Mouse (Mus musculus): Measurements from ENCODE around the gene Ndufa12. TPM values are rescaled to one million over a fixed set of nuclear protein-coding genes. Genes with fewer than 3 reads are reported as not detected.
A peak's percentile ranks its signal among the peaks of the same experiment; 100 is the strongest.

Gene Ndufa12
- polyA plus RNA-seq, 1 experiment from 2014 or later, result 253 TPM

DNA sequence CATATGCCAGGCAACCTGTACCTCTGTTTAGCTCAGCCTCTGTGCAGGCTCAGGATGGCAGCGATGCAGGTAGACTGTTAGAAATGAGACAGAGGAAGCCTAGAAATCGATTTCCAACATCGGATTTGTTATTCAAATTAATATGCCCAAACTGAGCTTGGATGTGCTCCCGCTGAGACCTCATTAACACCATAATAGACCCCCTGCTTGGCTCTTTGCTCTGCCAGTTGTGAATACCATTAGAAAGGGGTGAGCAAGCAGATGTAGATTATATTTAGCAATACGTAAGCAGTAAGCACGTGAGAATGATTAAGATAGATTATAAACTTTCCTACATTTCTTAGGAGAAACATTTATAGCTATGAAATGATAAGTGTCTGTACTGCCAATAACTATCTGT, 25.8 kb upstream of the Ndufa12 start:
- WGBS, result 76% methylated on average over 6 of the region's 6 CpGs
- H3K4me3 ChIP-seq (ENCODE audit: low read depth, low read length), result no peak overlapping the region
- H3K36me3 ChIP-seq (ENCODE audit: insufficient read depth, low read length), result peaks cover 26% of the 10 kb centered on the region; the same call in 1 of the 2 replicates
- no peak overlapping the region for H3K27ac ChIP-seq (ENCODE audit: low read length)
- H3K27me3 ChIP-seq (replicated peaks; ENCODE audit: insufficient read depth, low read length), result no peaks in the 10 kb centered on the region
- ATAC-seq, result no peak
- no peak for DNase-seq (ENCODE audit: low spot score)
- TF ChIP-seq EP300 (IDR thresholded peaks at IDR 0.05), result no peak
- no peak for TF ChIP-seq CTCF (IDR thresholded peaks at IDR 0.05)
- H3K9ac ChIP-seq (replicated peaks; ENCODE audit: low read depth), result no peak overlapping the region
- H3K9me3 ChIP-seq (ENCODE audit: low read length), result no peaks in the 10 kb centered on the region
- no peaks in the 10 kb centered on the region for H3K4me1 ChIP-seq (ENCODE audit: insufficient read depth, low read depth, low read length)
- no peak overlapping the region for H3K4me2 ChIP-seq (replicated peaks; ENCODE audit: low read depth, low read length)

DNA sequence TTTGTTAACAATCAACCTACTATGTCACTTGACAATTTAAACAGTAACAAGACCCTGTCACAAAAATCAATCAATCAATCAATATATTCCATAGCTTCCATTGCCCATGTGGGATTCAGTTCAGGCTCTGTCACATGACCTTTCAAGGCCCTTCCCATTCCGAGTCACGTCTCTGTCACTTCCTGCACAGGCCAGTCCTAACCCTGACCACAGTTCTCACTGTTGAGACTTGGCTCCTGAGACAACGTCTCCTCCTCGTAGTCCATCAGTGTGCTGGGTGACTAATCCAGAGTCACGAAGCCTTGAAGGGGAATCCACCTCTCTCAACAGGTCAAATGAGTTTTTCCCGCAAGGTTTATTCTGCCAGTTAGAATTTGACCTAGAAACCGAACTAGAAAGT, 23.9 kb upstream of the Ndufa12 start:
- no peak for ATAC-seq
- Histone ChIP-seq H3K27ac (ENCODE audit: low read length) (no peak overlapping the region), H3K36me3 (ENCODE audit: insufficient read depth, low read length) (peaks cover 21% of the 10 kb centered on the region; the same call in 1 of the 2 replicates), H3K4me1 (ENCODE audit: insufficient read depth, low read depth, low read length) (no peaks in the 10 kb centered on the region), H3K9ac (replicated peaks; ENCODE audit: low read depth) (no peak overlapping the region), H3K4me2 (replicated peaks; ENCODE audit: low read depth, low read length) (no peak overlapping the region), H3K4me3 (ENCODE audit: low read depth, low read length) (no peak overlapping the region), H3K27me3 (replicated peaks; ENCODE audit: insufficient read depth, low read length) (no peaks in the 10 kb centered on the region), H3K9me3 (ENCODE audit: low read length) (no peaks in the 10 kb centered on the region)
- 78% methylated on average over 7 of the region's 7 CpGs for WGBS
- TF ChIP-seq CTCF (IDR thresholded peaks at IDR 0.05) (no peak), EP300 (IDR thresholded peaks at IDR 0.05) (no peak)
- DNase-seq (ENCODE audit: low spot score), result no peak

DNA sequence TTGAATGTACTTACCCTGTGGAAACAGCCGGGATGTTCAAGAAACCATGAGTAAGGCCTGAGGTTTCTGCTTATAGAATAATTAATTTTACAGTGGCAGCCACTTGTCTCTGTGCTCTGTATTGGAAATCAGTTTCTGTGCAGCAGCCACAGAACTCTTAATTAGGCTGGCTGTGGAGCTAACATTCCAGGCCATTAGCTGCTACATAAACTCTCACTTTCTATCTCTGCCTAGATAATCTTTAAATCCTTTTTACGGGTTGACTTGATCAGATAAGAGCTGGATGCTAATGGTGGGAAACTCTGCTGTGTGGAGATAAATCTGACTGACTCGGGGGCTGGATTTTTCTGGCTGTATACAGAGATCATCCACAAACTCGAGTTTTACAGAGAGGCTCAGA, 15.3 kb upstream of the Ndufa12 start:
- Histone ChIP-seq H3K4me1 (ENCODE audit: insufficient read depth, low read depth, low read length) (no peaks in the 10 kb centered on the region), H3K9ac (replicated peaks; ENCODE audit: low read depth) (no peak overlapping the region), H3K9me3 (ENCODE audit: low read length) (no peaks in the 10 kb centered on the region), H3K4me3 (ENCODE audit: low read depth, low read length) (no peak overlapping the region), H3K36me3 (ENCODE audit: insufficient read depth, low read length) (peaks cover 8% of the 10 kb centered on the region; the same call in 1 of the 2 replicates), H3K4me2 (replicated peaks; ENCODE audit: low read depth, low read length) (no peak overlapping the region), H3K27me3 (replicated peaks; ENCODE audit: insufficient read depth, low read length) (no peaks in the 10 kb centered on the region), H3K27ac (ENCODE audit: low read length) (no peak overlapping the region)
- no peak for DNase-seq (ENCODE audit: low spot score)
- no peak for TF ChIP-seq EP300 (IDR thresholded peaks at IDR 0.05)
- no peak for TF ChIP-seq CTCF (IDR thresholded peaks at IDR 0.05)
- ATAC-seq, result no peak
- 44% methylated on average over 4 of the region's 4 CpGs for WGBS

DNA sequence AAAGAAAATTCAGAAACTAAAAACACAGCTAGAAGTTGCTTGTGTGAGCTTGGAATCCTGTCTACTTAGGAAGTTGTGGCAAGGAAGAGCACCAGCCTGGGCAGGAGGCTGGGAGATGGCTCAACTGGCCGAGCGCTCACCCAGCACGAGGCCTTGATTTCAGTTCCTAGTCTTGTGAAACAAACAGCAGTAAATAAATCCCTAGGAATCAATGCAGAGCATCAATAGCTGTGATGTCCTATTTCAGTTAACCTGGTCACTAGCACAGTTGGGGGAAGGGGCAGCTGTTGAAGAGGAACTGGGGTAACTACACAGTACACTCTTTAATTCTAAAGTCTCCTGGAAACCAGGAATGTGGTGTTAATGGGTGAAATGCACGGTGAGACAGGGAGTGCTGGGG, 6.5 kb downstream of the Ndufa12 start:
- TF ChIP-seq EP300 (IDR thresholded peaks at IDR 0.05), result no peak
- Histone ChIP-seq H3K36me3 (ENCODE audit: insufficient read depth, low read length) (peaks cover 20% of the 10 kb centered on the region; the same call in 1 of the 2 replicates), H3K27me3 (replicated peaks; ENCODE audit: insufficient read depth, low read length) (no peaks in the 10 kb centered on the region), H3K4me3 (ENCODE audit: low read depth, low read length) (no peak overlapping the region), H3K4me1 (ENCODE audit: insufficient read depth, low read depth, low read length) (no peaks in the 10 kb centered on the region), H3K9me3 (ENCODE audit: low read length) (no peaks in the 10 kb centered on the region), H3K4me2 (replicated peaks; ENCODE audit: low read depth, low read length) (no peak overlapping the region), H3K9ac (replicated peaks; ENCODE audit: low read depth) (no peak overlapping the region), H3K27ac (ENCODE audit: low read length) (no peak overlapping the region)
- 89% methylated on average over 4 of the region's 4 CpGs for WGBS
- DNase-seq (ENCODE audit: low spot score) (no peak), ATAC-seq (no peak)

DNA sequence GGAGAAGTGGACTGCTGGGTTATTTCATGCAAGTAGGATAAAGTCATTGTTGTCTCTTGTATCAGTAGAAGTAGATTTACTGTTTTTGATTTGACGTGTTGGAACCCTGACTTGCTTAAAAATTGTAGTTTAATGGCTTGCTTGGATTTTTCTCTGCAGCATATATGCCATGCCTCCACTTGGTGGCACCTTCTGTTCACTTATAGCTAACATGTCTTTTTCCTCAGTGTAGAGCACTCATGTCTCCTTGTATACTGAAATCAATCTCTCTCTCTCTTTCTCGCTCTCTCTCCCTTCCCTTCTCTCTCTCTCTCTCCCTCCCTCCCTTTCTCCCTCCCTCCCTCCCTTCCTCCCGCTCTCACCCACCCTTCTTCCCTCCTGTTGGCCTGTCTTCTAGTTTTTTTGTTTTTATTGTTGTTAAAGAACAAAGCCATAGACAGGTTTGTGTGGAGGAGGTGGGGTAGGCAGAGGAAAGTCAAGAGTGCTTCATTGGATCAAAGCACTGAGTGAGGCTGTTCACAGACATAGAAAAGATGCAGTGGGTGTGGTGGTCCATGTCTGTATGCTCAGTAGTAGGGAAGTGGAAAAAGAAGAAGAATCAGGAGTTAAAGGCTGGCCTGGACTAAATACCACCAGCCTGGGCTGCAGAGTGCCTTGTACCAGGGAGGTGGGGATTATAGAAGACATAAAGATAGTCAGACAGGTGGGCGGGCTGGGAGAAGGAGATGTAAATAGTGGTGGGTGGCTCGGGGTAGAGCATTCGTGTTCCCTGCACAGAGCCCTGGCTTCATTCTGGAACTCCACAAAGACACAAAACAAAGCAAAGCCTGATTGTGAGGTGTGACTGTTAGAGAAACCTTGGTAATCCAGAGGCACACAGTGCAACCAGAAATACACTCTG, 12.4 kb downstream of the Ndufa12 start:
- Histone ChIP-seq H3K4me2 (replicated peaks; ENCODE audit: low read depth, low read length) (no peak overlapping the region), H3K27ac (ENCODE audit: low read length) (no peak overlapping the region), H3K27me3 (replicated peaks; ENCODE audit: insufficient read depth, low read length) (no peaks in the 10 kb centered on the region), H3K9me3 (ENCODE audit: low read length) (no peaks in the 10 kb centered on the region), H3K4me3 (ENCODE audit: low read depth, low read length) (no peak overlapping the region), H3K36me3 (ENCODE audit: insufficient read depth, low read length) (peaks cover 10% of the 10 kb centered on the region; the same call in 1 of the 2 replicates), H3K9ac (replicated peaks; ENCODE audit: low read depth) (no peak overlapping the region), H3K4me1 (ENCODE audit: insufficient read depth, low read depth, low read length) (no peaks in the 10 kb centered on the region)
- ATAC-seq (no peak), DNase-seq (ENCODE audit: low spot score) (peak; percentile 48)
- 68% methylated on average over 6 of the region's 6 CpGs for WGBS
- no peak for TF ChIP-seq EP300 (IDR thresholded peaks at IDR 0.05)
- peak; percentile 64 for TF ChIP-seq CTCF (IDR thresholded peaks at IDR 0.05)

DNA sequence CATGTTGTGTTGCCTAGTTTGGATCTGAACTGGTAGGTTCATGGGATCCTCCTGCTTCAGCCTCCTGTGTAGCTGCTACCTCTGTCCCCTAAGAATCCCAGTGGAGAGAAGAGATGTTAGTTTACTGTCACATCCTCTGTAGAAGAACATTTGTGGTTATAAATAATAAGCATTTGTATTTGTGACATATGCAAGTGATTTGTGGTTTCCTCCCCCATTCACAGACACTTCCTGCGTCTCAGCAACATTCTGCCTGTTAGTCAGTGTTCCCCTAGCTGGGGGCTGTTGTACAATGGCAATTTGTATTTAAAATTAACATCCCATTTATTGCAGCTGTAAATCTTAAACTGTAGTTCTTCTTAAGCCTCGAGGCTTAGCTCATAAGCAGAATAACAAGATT, 13.2 kb downstream of the Ndufa12 start:
- H3K36me3 ChIP-seq (ENCODE audit: insufficient read depth, low read length), result 0 out of 2 replicates have a peak, but pooled peaks cover 5% of the 10 kb centered on the region
- WGBS, result 55% methylated on average over 2 of the region's 2 CpGs

More for the DNA sequence above, 13.2 kb downstream of the Ndufa12 start:
- DNase-seq (ENCODE audit: low spot score) (no peak), ATAC-seq (no peak)
- no peak overlapping the region for H3K4me2 ChIP-seq (replicated peaks; ENCODE audit: low read depth, low read length)
- no peak for TF ChIP-seq EP300 (IDR thresholded peaks at IDR 0.05)
- TF ChIP-seq CTCF (IDR thresholded peaks at IDR 0.05), result no peak
- H3K9ac ChIP-seq (replicated peaks; ENCODE audit: low read depth), result no peak overlapping the region
- no peak overlapping the region for H3K27ac ChIP-seq (ENCODE audit: low read length)
- no peak overlapping the region for H3K4me3 ChIP-seq (ENCODE audit: low read depth, low read length)
- H3K9me3 ChIP-seq (ENCODE audit: low read length), result no peaks in the 10 kb centered on the region
- H3K27me3 ChIP-seq (replicated peaks; ENCODE audit: insufficient read depth, low read length), result no peaks in the 10 kb centered on the region
- no peaks in the 10 kb centered on the region for H3K4me1 ChIP-seq (ENCODE audit: insufficient read depth, low read depth, low read length)

All from lung, postnatal 0 days (tissue).